Mouse (Mus musculus) intestine, postnatal 0 days (tissue): ENCODE measurements around the gene Pde4b. TPM values are rescaled to one million over a fixed set of nuclear protein-coding genes. Genes with fewer than 3 reads are reported as not detected.

Experiments used
- ATAC-seq: fragments of 200-750 bp; cut with Nextera tagmentation; 2 replicates; pipeline ENCODE4 v1.8.0; 2017; ENCODE audit warnings: mild to moderate bottlenecking, moderate TSS enrichment, moderate library complexity
- H3K27ac ChIP-seq: fragments of 300-500 bp; sonication (generic); 2 replicates; pipeline ENCODE4 v1.5.1; 2014; ENCODE audit warnings: mild to moderate bottlenecking, low read depth, low read length, moderate library complexity
- H3K27me3 ChIP-seq: fragments of 300-500 bp; sonication (generic); replicated peaks from 2 replicates; pipeline ENCODE4 v1.6.1; 2014; ENCODE audit warnings: low read length, mixed read lengths; ENCODE audit not compliant: control insufficient read depth, insufficient read depth
- H3K36me3 ChIP-seq: fragments of 300-500 bp; sonication (generic); 2 replicates; pipeline ENCODE4 v1.6.1; 2014; ENCODE audit warnings: mild to moderate bottlenecking, moderate library complexity; ENCODE audit not compliant: control insufficient read depth, insufficient read depth
- H3K4me1 ChIP-seq: fragments of 300-500 bp; sonication (generic); replicated peaks from 2 replicates; pipeline ENCODE4 v1.6.1; 2014; ENCODE audit warnings: antibody characterized with exemption, low read length, mixed read lengths; ENCODE audit not compliant: control insufficient read depth, insufficient read depth
- H3K4me2 ChIP-seq: fragments of 300-500 bp; sonication (generic); replicated peaks from 2 replicates; pipeline ENCODE4 v1.6.1; 2014; ENCODE audit warnings: low read depth, mild to moderate bottlenecking, moderate library complexity
- H3K4me3 ChIP-seq: fragments of 300-500 bp; sonication (generic); 2 replicates; pipeline ENCODE4 v1.5.1; 2014; ENCODE audit warnings: low read depth, low read length
- H3K9ac ChIP-seq: fragments of 300-500 bp; sonication (generic); 2 replicates; pipeline ENCODE4 v1.6.1; 2014; ENCODE audit warnings: mild to moderate bottlenecking, low read depth, low read length
- H3K9me3 ChIP-seq: fragments of 300-500 bp; sonication (generic); 2 replicates; pipeline ENCODE4 v1.6.1; 2016; ENCODE audit warnings: mixed run types; ENCODE audit not compliant: control insufficient read depth
- CTCF ChIP-seq: sonication (generic); IDR thresholded peaks from 2 replicates; pipeline ENCODE4 v1.5.1; 2016; ENCODE audit warnings: low read depth, mild to moderate bottlenecking, control low read depth, antibody characterized with exemption, moderate library complexity
- WGBS: fragments of 180-500 bp; shearing (Covaris S2); extraction: QIAGEN DNeasy Blood & Tissue Kit; methylation state at CpG from one replicate; pipeline ENCODE4 v1.1.7; 2014; 5-methylcytosine and 5-hydroxymethylcytosine counted together
- polyA plus RNA-seq: library from polyadenylated mRNA; unstranded; fragments of >200 nt; fragmentation: Nextera tagmentation; extraction: Ambion mirVana; gene quantifications from 2 replicates; pipeline ENCODE4 v1.2.1, GENCODE M21; 2015

The Pde4b gene
- polyA plus RNA-seq, 1 experiment from 2014 or later, result 6.9 TPM

DNA sequence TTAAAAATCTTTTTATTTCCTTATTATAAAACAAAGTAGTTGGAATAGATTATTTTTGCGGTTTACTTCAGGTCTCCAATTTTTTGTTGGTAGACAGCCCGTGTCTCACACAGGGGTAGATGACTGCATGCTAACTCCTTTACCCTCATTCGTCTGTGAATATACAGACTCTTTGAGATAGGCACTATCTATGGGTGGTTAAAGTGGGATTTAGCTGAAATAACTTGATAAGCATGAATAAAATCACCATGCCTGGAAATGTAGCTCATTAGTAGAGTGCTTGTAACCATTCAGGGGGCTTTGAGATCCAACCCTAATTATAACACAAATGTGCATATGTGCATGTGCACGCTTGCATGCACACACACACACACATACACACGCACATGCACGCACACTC, 488.8 kb downstream of the Pde4b start:
- Histone ChIP-seq H3K9ac (no peak overlapping the region), H3K4me1 (no peaks in the 10 kb centered on the region), H3K27ac (no peak overlapping the region), H3K36me3 (no peaks in the 10 kb centered on the region), H3K27me3 (no peaks in the 10 kb centered on the region), H3K9me3 (no peaks in the 10 kb centered on the region), H3K4me2 (no peak overlapping the region), H3K4me3 (no peak overlapping the region)
- ATAC-seq, result no peak
- WGBS, result 86% methylated on average over 6 of the region's 6 CpGs
- no peak for TF ChIP-seq CTCF

DNA sequence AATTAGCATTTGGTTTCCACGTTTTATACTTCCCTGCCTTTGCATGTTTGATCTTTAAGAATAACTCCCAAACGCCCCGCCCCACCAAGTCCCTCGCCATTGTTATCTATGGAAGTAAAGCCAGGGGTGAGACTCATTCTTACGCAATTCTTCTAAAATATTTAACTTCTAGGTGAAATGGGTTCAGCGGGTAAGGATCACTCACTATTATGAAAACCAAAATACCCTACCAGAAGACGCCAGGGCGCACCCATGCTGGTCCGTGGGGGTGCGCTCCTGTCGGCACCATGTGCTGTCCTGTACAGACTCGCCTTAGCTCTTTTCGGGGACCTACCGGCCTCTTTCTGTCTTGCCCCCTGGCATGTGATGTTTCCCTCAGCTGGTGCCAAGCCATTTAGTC, 490.3 kb downstream of the Pde4b start:
- no peaks in the 10 kb centered on the region for H3K9me3 ChIP-seq
- no peaks in the 10 kb centered on the region for H3K36me3 ChIP-seq
- ATAC-seq, result no peak
- no peak for TF ChIP-seq CTCF
- WGBS, result 79% methylated on average over 14 of the region's 14 CpGs
- no peaks in the 10 kb centered on the region for H3K27me3 ChIP-seq
- H3K27ac ChIP-seq, result no peak overlapping the region
- no peak overlapping the region for H3K4me3 ChIP-seq
- no peak overlapping the region for H3K9ac ChIP-seq
- H3K4me1 ChIP-seq, result no peaks in the 10 kb centered on the region
- no peak overlapping the region for H3K4me2 ChIP-seq

DNA sequence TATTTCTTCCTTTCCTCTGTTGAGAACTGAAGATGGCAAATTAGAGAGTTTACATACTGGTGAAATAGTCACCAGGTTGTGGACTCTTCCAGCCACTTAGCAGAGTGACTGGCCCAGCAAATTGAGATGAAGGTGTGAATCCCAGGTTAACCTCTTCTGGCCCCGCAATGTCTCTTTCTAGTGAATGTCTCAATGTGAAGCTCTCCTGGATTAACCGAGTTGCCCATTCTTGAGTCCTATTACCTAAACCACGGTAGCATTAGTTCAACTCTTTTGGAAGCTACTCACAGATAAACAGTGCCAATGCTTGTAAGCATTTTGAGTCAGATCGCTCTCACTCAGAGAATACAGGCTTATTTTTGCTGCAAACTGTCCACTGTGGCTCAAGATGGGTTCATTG, 491.7 kb downstream of the Pde4b start:
- no peak overlapping the region for H3K4me2 ChIP-seq
- H3K4me3 ChIP-seq, result no peak overlapping the region
- no peak overlapping the region for H3K27ac ChIP-seq
- 88% methylated on average over 4 of the region's 4 CpGs for WGBS
- no peaks in the 10 kb centered on the region for H3K36me3 ChIP-seq
- no peak for ATAC-seq
- TF ChIP-seq CTCF, result no peak
- no peaks in the 10 kb centered on the region for H3K9me3 ChIP-seq
- no peaks in the 10 kb centered on the region for H3K27me3 ChIP-seq
- H3K9ac ChIP-seq, result no peak overlapping the region
- no peaks in the 10 kb centered on the region for H3K4me1 ChIP-seq

DNA sequence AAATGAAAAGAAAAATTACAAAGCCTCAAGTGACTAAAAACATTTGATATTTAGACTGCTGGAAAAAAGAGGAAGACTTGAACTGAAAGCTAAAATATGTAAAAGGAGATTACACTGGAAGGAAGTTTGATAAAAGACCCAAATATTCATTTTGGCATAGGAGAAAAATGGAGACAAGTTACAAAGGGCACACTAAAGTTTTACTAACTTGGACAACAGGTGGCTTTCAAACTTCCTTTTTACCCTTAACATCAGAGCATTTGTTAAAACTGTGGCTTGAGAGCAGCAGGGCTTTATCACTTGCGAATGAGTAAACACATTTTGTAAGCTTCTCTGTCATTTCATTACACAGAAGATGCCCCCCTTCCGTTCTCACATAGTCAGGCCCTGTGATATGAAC, 492.4 kb downstream of the Pde4b start:
- Histone ChIP-seq H3K4me2 (no peak overlapping the region), H3K27me3 (no peaks in the 10 kb centered on the region), H3K4me1 (no peaks in the 10 kb centered on the region), H3K4me3 (no peak overlapping the region), H3K9me3 (no peaks in the 10 kb centered on the region), H3K27ac (no peak overlapping the region), H3K36me3 (no peaks in the 10 kb centered on the region), H3K9ac (no peak overlapping the region)
- TF ChIP-seq CTCF, result no peak
- ATAC-seq, result no peak
- 41% methylated on average over 2 of the region's 2 CpGs for WGBS

DNA sequence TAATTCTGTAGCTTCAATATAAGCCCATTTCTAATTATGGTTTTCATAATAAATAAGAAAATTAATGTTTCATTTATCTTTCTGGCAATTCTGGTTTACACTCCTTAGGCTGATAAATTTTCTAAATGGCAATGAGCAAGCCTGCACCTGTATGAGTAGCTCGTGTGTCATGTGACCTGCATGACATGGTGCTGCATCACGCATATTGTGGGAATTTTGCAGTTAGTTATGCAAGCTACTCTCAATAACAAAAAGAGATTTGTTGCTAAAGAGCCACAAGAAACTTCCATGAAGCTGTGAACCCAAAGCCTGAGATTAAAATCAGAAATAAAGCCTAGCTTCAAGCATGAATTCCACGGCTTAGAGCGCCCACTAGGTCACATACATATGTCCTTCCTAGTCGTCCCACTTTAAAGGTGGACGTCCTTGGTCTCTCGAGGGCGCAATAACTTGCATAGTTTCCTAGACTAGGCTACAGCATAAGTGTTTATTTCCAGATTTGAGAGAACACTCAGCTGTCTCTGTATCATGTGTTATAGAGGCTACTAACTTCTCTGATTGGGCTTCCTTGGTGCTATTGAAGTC, 494.9 kb downstream of the Pde4b start:
- H3K9ac ChIP-seq, result no peak overlapping the region
- no peak overlapping the region for H3K4me2 ChIP-seq
- no peaks in the 10 kb centered on the region for H3K27me3 ChIP-seq
- H3K27ac ChIP-seq, result no peak overlapping the region
- H3K9me3 ChIP-seq, result no peaks in the 10 kb centered on the region
- no peak overlapping the region for H3K4me3 ChIP-seq
- H3K4me1 ChIP-seq, result no peaks in the 10 kb centered on the region
- no peak for TF ChIP-seq CTCF
- no peak for ATAC-seq
- H3K36me3 ChIP-seq, result no peaks in the 10 kb centered on the region
- WGBS, result 77% methylated on average over 8 of the region's 8 CpGs

DNA sequence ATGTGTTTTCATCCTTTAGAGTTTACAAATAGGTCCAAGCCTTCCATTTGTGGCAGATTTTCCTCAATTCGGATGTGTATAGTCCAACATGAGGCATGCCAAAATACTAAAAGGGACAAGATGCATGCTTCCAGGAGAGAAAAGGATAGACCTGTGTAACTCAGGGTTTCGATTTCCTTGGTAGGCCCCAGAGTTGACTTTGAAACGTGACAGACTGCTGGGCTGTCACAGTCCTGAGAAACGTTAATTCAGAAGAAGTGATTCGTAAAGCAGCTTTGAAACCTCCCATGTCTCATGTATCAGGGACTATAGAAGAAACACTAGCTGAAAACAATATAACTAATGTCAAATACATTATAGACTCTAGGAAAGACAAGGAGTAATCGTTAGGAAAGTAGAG, 495.6 kb downstream of the Pde4b start:
- H3K27me3 ChIP-seq, result no peaks in the 10 kb centered on the region
- H3K4me3 ChIP-seq, result no peak overlapping the region
- H3K27ac ChIP-seq, result no peak overlapping the region
- no peak overlapping the region for H3K9ac ChIP-seq
- WGBS, result 82% methylated on average over 6 of the region's 6 CpGs
- H3K4me2 ChIP-seq, result no peak overlapping the region
- no peaks in the 10 kb centered on the region for H3K4me1 ChIP-seq
- H3K9me3 ChIP-seq, result no peaks in the 10 kb centered on the region
- no peak for ATAC-seq
- H3K36me3 ChIP-seq, result no peaks in the 10 kb centered on the region
- no peak for TF ChIP-seq CTCF

DNA sequence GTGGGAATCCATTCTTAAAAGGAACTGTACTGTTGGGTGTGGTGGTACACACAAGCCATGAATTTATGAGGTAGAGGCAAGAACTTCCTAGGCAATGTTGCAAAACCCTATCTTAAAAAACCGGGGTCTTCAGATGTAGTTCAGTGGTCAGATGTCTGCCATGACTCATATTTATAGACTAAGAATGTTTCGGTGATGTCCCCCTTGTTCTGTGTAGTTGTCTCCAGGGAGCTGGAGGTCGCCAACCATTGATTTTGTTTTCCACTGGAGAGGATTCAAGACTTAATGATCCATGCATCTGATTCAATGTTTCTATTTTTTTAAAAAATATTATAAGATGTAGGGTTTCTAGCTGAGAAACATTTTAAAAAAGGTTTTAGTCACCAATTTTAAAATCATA, 496.1 kb downstream of the Pde4b start:
- WGBS, result 79% methylated on average over 3 of the region's 3 CpGs

More for the DNA sequence above, 496.1 kb downstream of the Pde4b start:
- Histone ChIP-seq H3K27ac (no peak overlapping the region), H3K4me2 (no peak overlapping the region), H3K9ac (no peak overlapping the region), H3K4me1 (no peaks in the 10 kb centered on the region), H3K4me3 (no peak overlapping the region), H3K27me3 (no peaks in the 10 kb centered on the region), H3K9me3 (no peaks in the 10 kb centered on the region), H3K36me3 (no peaks in the 10 kb centered on the region)
- no peak for TF ChIP-seq CTCF
- no peak for ATAC-seq
